Mouse (Mus musculus) adrenal gland, postnatal 36 days (tissue): ENCODE measurements around the gene Ephb1. TPM values are rescaled to one million over a fixed set of nuclear protein-coding genes. Genes with fewer than 3 reads are reported as not detected.

ENCODE experiments used
- DNase-seq, 2 experiments: peaks; one replicate each; pipeline ENCODE4 v3.0.0; 2021; ENCODE audit warnings: mixed read lengths in 1 of 2
- total RNA-seq, 2 experiments: library from RNA; stranded (reverse); gene quantifications; 2 replicates each; pipeline ENCODE4 v1.2.3; 2021

The Ephb1 gene
- total RNA-seq, 2 experiments from 2014 or later: 2.1 to 3.2 TPM

- no peak for DNase-seq
These were observed 2.1 kb downstream of the Ephb1 start for GRCm38 (mm10) chr9:102352186-102353055.

DNA sequence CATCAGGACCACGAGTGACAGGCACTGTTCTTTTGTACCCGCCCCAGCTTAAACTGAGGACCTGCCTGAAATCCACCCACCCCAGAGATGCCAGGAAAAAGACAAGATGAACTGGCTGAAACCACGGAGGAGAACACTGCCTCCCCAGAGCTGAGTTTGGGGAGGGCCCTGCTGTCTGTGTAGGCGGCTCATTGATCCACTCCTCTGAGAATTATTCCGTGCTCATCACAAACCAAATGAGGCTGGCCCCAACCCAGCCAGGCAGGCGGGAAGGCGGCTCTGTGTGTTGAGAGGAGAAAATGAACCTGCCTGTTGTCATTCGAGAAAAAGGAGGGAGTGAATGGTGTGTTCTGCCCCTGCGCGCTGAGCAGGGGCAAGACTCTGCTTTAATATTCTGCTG lies 2.8 kb downstream of the Ephb1 start:
- DNase-seq: no peak

DNA sequence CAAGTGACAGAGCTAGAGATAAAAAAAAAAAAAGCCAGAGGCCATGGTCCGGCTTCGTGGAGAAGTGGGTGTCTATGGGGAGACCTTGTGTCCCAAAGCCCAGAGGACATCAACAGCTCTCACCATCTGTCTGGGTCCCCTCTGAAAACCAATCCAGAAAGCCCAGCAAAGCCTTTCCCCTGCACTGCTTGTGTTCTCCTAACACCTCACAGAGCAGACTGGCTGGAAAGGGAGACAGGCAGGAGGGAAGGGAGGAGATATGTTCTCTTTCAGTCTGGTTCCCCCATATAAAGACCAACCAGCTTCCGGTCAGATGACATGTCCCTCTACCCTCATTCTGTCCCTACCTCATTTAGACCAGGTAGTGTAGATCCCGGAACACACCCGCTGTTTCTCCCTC lies 3.3 kb downstream of the Ephb1 start:
- DNase-seq: no peak

GRCm38 (mm10) chr9:102350696-102351095 lies 3.8 kb downstream of the Ephb1 start:
- DNase-seq: no peak

GRCm38 (mm10) chr9:102350076-102350475 lies 4.4 kb downstream of the Ephb1 start:
- DNase-seq: no peak

GRCm38 (mm10) chr9:102346801-102347200 lies 7.7 kb downstream of the Ephb1 start:
- no peak for DNase-seq

DNA sequence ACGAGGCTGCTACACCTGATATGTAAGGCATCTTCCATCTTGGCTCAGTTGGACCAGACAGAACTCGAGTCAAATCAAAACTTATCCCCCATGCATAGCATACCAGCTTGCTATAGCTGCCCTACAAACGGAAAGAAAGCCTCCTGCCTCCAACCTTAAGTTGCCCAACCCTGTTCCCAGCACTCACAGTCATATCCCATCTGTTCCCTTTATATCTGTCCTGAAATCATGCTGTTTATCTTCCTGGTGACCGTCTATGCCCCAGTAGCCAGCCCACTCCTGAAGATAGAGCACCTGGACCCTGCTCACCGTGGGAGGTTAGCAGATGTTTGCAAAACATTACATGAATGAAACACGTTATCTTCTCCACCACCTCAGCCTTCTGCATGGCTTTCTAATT lies 9.0 kb downstream of the Ephb1 start:
- no peak for DNase-seq

DNA sequence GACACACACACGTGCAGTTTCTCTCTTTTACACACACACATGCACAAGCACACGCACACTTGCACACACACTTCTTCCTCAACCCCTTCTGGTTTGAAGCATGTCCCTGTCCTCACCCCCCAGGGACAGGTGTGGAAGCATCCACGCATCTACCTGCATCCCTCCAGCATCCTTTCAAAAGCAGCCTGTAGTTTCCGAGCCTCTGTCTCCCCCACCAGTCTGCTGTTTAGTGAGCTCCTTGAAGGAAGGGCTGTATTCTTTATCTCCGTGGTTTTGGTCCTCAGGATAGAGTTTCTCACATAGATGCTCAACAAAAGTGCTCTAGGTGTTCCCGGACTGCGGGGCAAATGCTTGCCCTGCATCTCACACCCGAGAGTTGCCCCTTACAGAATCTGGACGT lies 9.4 kb downstream of the Ephb1 start:
- no peak for DNase-seq

DNA sequence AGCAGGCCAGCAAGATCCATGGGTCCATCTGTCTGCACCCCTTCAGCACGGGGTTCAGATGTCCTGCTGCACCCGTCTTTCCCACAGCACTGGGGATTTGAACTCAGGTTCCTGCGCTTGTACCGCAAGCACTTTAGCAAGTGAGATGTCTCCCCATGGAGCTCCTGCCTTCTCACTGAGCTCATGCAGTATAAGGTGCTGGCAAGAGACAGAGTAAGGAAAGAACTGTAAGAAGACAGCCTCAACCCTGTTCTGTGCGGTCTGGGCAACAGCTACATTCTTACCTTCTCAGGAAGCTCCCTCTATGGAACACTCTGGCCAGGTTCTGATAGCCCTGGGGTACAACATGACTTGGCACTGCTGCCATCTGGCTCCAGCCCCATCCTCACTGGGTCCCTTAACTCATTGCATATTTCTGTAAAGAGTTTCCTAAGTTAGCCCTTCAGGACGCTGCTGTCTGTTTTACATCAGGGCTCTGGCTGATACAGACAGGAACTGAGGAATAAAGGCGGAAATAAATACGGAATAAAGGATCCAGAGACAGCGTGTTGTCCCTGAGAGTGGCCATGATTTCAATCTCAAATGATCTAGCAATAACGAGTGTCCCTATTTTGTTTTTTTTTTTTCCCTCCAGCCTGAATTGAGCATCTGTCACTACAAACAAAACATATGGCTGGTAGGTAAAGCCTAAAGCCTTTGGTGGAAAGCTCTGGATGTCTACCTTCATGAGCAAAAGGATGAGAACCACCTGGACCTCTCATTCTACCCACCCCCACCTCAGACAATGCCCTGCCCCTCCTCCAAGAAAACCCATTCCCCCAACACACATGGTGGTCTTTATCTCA lies 10.2 kb downstream of the Ephb1 start:
- no peak for DNase-seq

GRCm38 (mm10) chr9:102343061-102343460 lies 11.4 kb downstream of the Ephb1 start:
- DNase-seq: no peak

DNA sequence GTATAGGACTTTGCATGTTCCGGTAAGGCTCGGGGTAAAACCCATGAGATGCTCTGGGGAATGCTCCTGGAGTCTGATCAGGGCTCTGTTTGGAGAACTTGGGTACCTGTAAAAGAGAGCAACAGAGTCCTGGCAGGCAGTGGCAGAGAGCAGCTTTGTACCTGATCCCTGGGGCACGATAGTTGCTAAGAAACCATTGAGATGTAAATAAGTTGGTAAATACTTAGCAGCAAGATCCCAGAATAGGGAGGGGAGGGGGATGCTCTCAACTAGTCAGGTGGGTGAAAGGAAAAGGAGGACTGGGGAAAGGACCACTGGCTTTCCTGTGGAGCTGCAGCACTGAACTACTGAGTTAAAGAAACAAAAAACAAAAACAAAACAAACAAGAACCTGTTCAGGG lies 12.5 kb downstream of the Ephb1 start:
- no peak for DNase-seq

- no peak for DNase-seq
These were observed 13.7 kb downstream of the Ephb1 start for GRCm38 (mm10) chr9:102340768-102341167.

GRCm38 (mm10) chr9:102335571-102336282 lies 18.8 kb downstream of the Ephb1 start:
- peak; percentile 37 to 44 for DNase-seq

DNA sequence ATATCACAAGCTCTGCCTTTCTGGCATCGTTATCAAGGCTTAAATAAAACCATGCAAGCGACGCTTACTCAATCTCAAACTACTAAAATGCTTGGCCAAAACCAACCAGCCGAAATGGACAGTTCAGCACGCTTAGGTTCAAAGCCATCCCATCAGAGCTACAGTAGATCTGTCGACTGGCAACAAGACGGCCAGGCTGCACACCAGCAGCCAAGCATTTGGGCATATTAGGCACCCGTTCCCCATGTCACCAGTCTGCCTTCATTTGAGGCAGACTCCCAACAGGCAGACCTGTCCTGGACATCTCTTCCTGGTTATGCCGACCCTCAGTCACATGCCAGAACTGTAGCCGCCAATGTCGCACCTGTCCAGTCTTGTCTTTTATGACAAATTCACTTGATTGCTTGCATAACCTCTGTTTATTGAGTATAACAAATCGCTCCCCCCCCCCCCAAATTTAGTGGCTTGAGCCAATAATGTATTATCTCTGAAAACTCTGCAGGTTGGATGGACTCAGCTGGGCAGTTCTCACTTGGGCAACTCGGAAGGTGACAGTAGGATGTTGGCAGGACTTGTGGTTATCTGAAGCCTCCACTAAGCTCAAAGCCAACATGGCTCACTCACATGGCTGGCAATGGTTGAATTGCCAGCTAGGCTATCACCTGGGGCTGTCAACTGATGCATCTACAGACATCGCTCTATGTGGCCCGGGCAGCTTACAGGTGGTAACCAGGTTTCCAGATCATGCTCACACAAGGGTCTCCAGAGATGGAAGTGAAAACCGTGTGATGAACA lies 24.0 kb downstream of the Ephb1 start:
- DNase-seq: no peak

DNA sequence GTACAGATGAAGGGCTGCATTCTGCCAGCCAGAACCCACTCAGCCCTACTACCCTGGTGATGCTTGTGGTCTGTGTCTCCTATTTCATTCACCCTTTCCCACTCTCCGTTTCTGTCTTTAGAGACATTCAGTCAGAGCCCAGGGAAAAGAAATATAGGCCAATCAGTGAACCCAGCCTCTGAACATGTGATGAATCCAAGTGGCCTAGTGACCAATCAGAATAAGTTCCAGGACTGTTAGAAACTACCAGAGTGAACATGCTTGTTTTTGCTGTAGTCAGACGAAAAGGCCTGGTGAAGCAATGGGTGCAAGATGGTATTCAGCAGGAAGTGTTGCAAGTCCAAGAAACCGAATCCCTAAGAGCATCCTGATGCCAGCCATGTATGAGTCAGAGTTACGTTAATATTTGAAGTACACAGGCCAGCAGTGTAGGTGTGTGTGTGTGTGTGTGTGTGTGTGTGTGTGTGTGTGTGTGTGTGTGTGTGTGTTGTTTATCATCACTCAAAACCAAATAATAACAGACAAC lies 26.8 kb downstream of the Ephb1 start:
- DNase-seq: no peak

GRCm38 (mm10) chr9:102315436-102315835 lies 39.1 kb downstream of the Ephb1 start:
- no peak for DNase-seq

GRCm38 (mm10) chr9:102314795-102315194 lies 39.7 kb downstream of the Ephb1 start:
- DNase-seq: no peak

DNA sequence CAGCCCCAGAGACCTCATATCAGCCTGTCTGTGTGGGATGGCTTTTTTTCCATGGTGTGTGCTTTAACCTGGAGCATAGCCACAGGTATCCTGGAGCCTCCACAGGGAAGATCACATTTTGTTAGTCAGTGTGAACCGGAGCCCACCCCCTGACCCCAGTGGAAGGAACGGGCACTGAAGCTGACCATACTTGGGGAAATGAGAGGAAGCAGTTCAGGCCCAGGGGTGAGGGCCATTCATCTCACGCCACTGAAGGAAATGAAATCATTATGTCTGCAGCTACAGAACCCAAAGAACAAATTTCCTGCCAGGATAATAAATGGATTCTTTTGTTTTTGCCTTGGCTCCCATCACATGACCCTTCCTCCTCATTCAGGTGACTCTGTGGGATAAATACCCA lies 44.1 kb downstream of the Ephb1 start:
- DNase-seq: peak in 1 of 2 experiments; percentile 30

DNA sequence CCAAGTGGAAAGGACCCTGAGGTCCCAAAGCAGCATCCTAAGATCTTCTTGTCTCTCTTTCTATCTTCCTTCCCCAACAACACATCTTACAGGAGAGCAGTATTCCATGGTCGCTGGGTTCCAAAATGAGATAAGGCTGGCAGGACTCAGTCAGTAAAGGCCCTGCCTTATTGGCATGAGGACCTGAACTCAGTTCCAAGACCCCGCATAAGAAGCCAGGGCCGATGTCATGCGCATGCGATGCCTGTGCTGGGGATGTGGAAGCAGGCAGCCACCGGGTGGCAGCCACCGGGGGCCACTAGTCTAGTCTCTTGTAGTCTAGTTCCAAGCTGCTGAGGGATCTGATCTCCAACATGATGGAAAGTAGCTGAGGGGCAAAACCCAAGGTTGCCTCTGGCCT lies 45.2 kb downstream of the Ephb1 start:
- DNase-seq: no peak

GRCm38 (mm10) chr9:102307656-102308055 lies 46.8 kb downstream of the Ephb1 start:
- DNase-seq: no peak

DNA sequence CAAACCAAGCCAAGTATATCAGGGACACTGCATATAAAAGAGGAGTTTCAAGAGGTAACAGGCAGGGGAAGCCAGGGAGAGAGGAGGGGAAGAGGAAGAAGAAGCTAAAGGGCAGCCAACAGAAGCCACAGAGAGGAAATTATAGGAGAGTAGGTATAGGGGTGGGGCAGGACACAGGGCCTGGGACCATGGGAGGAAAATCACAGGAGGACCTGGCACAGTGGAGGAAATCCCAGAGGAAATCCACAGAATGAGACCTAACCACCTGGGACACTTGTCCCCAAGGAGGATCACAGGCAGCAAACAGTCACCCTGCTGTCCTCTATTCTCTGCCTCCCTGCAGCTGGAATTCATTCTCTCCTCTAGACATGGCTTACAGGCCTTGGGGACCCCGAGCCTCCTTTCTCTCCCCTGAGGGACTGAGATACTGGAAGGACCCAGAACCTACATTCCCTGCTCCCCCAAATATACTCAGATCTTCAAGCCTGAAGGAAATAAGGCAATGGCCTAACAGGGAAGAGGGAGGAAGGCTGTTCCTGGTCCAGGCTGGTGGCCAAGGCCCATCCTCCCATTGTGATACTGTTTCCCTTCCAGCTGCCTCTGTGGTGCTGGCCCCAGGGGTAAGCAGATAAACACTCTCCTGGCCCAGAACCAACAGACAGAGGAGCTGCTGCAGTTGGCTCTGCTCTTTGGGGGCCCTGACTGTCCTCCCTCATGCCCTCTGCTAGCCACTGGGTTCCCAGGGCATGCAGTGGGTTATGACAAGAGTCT lies 47.7 kb downstream of the Ephb1 start:
- DNase-seq: peak; percentile 43 to 62
